Mouse (Mus musculus) ES-Bruce4 (cell line): Measurements from ENCODE around the gene 4930550C14Rik.
A peak's percentile ranks its signal among the peaks of the same experiment; 100 is the strongest.

ENCODE experiments used
- CTCF ChIP-seq: IDR thresholded peaks from one replicate; pipeline ENCODE4 v1.8.1; 2011; ENCODE audit warnings: low read depth, low read length
- EP300 ChIP-seq: IDR thresholded peaks from 2 replicates; pipeline ENCODE4 v1.6.1; 2011; ENCODE audit warnings: low read depth, low read length; ENCODE audit not compliant: insufficient read depth
- POLR2A ChIP-seq: IDR thresholded peaks from one replicate; pipeline ENCODE4 v1.8.1; 2011; ENCODE audit warnings: low read length; ENCODE audit not compliant: insufficient read depth

DNA sequence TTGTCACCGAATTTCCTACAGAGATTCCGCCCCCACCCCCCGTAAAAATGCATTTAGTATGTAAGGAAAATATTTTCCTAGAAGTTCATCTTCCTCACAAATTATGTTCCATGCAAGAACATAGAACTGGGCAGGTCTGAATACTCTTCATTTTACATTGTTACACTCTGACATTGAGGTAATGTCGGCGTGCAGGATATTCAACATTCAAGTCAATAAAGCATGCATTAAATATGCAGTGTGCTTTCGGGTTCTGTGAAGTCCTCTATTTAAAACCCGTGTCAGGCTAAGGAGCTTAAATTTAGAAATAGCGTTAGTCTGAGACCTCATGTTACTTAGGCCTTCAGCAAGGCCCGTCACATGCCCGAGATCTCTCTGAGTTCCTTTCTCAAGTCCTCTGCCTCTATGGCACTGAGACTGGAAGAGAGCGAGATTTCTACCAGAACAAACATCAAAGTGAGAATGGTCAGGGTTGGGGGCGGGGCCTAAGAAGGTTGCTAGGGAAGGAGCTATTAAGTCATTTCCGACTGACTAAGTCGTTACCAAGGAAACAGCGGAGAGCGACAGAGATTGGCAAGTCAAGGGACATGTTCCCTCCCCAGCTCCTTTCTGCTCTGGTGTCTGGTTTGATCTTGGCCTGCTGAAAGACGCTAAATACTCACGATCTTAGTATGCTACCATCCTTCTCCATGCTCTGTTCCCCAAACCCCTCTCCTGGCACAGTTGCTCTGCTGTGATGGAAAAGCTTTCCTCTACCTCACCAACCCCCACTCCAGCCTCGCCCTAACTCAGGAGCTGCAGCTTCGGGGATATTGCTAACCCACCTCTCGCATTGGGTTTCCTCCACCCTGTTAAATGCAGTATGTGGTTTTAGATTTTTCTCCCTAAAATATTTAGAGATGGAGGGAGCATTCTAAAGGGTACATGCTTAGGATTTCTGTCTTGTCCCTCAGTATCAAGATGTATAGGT, 2.9 kb downstream of the 4930550C14Rik start:
- TF ChIP-seq CTCF (no peak), EP300 (no peak), POLR2A (peak; percentile 29)
